Mouse (Mus musculus) erythroblast, adult 5-6 weeks (primary cell): ENCODE results near the gene Thyn1. TPM values are rescaled to one million over a fixed set of nuclear protein-coding genes. Genes with fewer than 3 reads are reported as not detected.

Source experiments
- ATAC-seq: replicated peaks from 2 replicates; pipeline ENCODE4 v1.8.0; 2016; ENCODE audit warnings: moderate number of reproducible peaks, mild to moderate bottlenecking, moderate TSS enrichment, inconsistent platforms; ENCODE audit not compliant: poor library complexity, low FRiP score, severe bottlenecking
- total RNA-seq, 2 experiments: library from RNA; stranded (forward) in 1 of 2; stranded (reverse) in 1 of 2; fragments of 150-400 nt in 1 of 2; fragments of 200-764, 138-1000 nt in 1 of 2; gene quantifications; 2 replicates each; pipeline versions ENCODE4 v1.2.3 to v1.2.4; 2015 to 2017; ENCODE audit warnings: low replicate concordance in 2 of 2

Gene Thyn1
- total RNA-seq (2015; ENCODE audit: low replicate concordance) (16.1 and 17.5 TPM in 2 replicates), total RNA-seq (2017; ENCODE audit: low replicate concordance) (10.8 and 16.3 TPM in 2 replicates)

GRCm38 (mm10) chr9:26999461-27000395, at the start of gene Thyn1, which contains the start of gene Acad8:
TSS of gene Thyn1 (plus strand) at chr9:26999710.
TSS of gene Acad8 (minus strand) at chr9:26999566.
- peak; percentile 99 for ATAC-seq

GRCm38 (mm10) chr9:26977754-26978153, 21.8 kb upstream of the Thyn1 start:
- ATAC-seq: no peak

GRCm38 (mm10) chr9:26978776-26979175, 20.7 kb upstream of the Thyn1 start:
- ATAC-seq: no peak

- no peak for ATAC-seq
These were observed 14.4 kb upstream of the Thyn1 start for GRCm38 (mm10) chr9:26985090-26985613.

GRCm38 (mm10) chr9:26985668-26986277, 13.7 kb upstream of the Thyn1 start:
- ATAC-seq: no peak

GRCm38 (mm10) chr9:26990181-26990580, 9.3 kb upstream of the Thyn1 start:
- no peak for ATAC-seq

GRCm38 (mm10) chr9:26993118-26993517, 6.4 kb upstream of the Thyn1 start:
- ATAC-seq: no peak

- no peak for ATAC-seq
These were observed 5.6 kb upstream of the Thyn1 start for GRCm38 (mm10) chr9:26993900-26994299.

- no peak for ATAC-seq
These were observed 2.4 kb upstream of the Thyn1 start for GRCm38 (mm10) chr9:26997062-26997461.

- no peak for ATAC-seq
These were observed 2.0 kb upstream of the Thyn1 start for GRCm38 (mm10) chr9:26997501-26997900.

- ATAC-seq: peak; percentile 27; the same call in 1 of the 2 replicates
These were observed 645 bp upstream of the Thyn1 start for GRCm38 (mm10) chr9:26998669-26999460.

GRCm38 (mm10) chr9:27005231-27005630, 5.7 kb downstream of the Thyn1 start:
- no peak for ATAC-seq

GRCm38 (mm10) chr9:27005933-27006332, 6.4 kb downstream of the Thyn1 start:
- no peak for ATAC-seq

- no peak for ATAC-seq
These were observed 7.4 kb downstream of the Thyn1 start for GRCm38 (mm10) chr9:27006866-27007265.

GRCm38 (mm10) chr9:27009231-27009630, 9.7 kb downstream of the Thyn1 start:
- no peak for ATAC-seq

- no peak for ATAC-seq
These were observed 12.1 kb downstream of the Thyn1 start for GRCm38 (mm10) chr9:27011572-27011971.

- ATAC-seq: no peak
These were observed 19.5 kb downstream of the Thyn1 start for GRCm38 (mm10) chr9:27018961-27019360.

- ATAC-seq: no peak
These were observed 24.2 kb downstream of the Thyn1 start for GRCm38 (mm10) chr9:27023681-27024080.

- ATAC-seq: no peak
These were observed 27.2 kb downstream of the Thyn1 start for GRCm38 (mm10) chr9:27026708-27027107.
